22 mouse cellular contexts compared by ENCODE assay signal in genomic region chr13:108303841-108304240, GRCm38 (mm10). TPM values are rescaled to one million over a fixed set of nuclear protein-coding genes. Genes with fewer than 3 reads are reported as not detected.
DNase-seq lines count a peak whose midpoint lies in the region; ATAC-seq and TF ChIP-seq lines count a peak whose summit lies in the region.
"Had no signal": no experiment of that assay in that cellular context is flagged by ENCODE, and none has a peak within 500 bp of the region (broad histone marks: within the 10 kb centered on the region; RNA-seq: fewer than 3 reads in every experiment).

No protein-coding gene starts in this region.

- H3K79me2 ChIP-seq in C2C12 (ENCODE audit: control insufficient read depth, insufficient read depth) = no peaks in the 10 kb centered on the region

- no peak overlapping the region for H3ac ChIP-seq in C2C12 (ENCODE audit: control insufficient read depth, insufficient read length, low read depth)

- POLR2A ChIA-PET in Patski (lab: Charles Lee) = no interaction called here

- in situ Hi-C loops in Patski (cut with MboI; ENCODE audit: low pct_unique_long_range_greater_than_20kb) = no loop called here

- no peaks in the 10 kb centered on the region for H3K27me3 ChIP-seq in C2C12 (ENCODE audit: control insufficient read depth, insufficient read depth, insufficient read length)
- H3K27me3 ChIP-seq in Patski = no peaks in the 10 kb centered on the region
- H3K27me3 ChIP-seq: embryonic facial prominence, embryonic 13.5 days; forebrain, embryonic 12.5 days; hindbrain, embryonic 13.5 days had no signal

- ATAC-seq in Patski = peak; percentile 78
- peak; percentile 42 for ATAC-seq in megakaryocyte progenitor cell, adult 5-6 weeks (replicated peaks; ENCODE audit: poor library complexity)
- ATAC-seq: forebrain, embryonic 16.5 days; hindbrain, postnatal 0 days had no signal

- CTCF ChIA-PET in Patski (lab: Charles Lee) = interaction anchor here (0.5 to 1.1 kb wide), 2 partner anchors 12 to 224 kb away, joined by 3 to 5 read pairs; partner anchors contain the start of gene Depdc1b

- no peak overlapping the region for H3K4me3 ChIP-seq in C2C12 (ENCODE audit: insufficient read depth, poor library complexity, severe bottlenecking)
- H3K4me3 ChIP-seq: embryonic facial prominence, embryonic 13.5 days; forebrain, embryonic 12.5 days; gastrocnemius, adult 2 months; heart, embryonic 10.5 days; hindbrain, embryonic 13.5 days had no signal

- TF ChIP-seq CTCF in C2C12 (IDR thresholded peaks at IDR 0.05; ENCODE audit: control insufficient read depth, insufficient read depth, insufficient read length) (no peak), Patski (IDR thresholded peaks at IDR 0.05) (no peak)

- no peaks in the 10 kb centered on the region for H3K79me3 ChIP-seq in C2C12 (ENCODE audit: low read depth)

- DNase-seq in 3T3-L1 (ENCODE audit: low read depth, low spot score) (peak; percentile 25), Patski (ENCODE audit: low read depth, low spot score) (no peak)
- no peak for DNase-seq in kidney, adult 8-10 months
- DNase-seq in gastrocnemius, postnatal 4 days (ENCODE audit: low spot score in 2 of 2) = no peak
- DNase-seq in cerebellum, postnatal 36 days = no peak
- DNase-seq: adrenal gland, postnatal 36 days; B cell, adult 2 months; cerebellum, adult 2 months; cerebellum, postnatal 10 days; gastrocnemius, adult 2 months; gastrocnemius, postnatal 25 days; heart, adult 18-20 months; heart, postnatal 10 days; kidney, adult 2 months had no signal

- H3K36me3 ChIP-seq in C2C12 (ENCODE audit: control insufficient read depth, insufficient read depth) = no peaks in the 10 kb centered on the region
- H3K36me3 ChIP-seq: embryonic facial prominence, embryonic 13.5 days; forebrain, embryonic 12.5 days; heart, embryonic 10.5 days; hindbrain, embryonic 13.5 days had no signal

TF ChIP-seq in C2C12, 6 proteins besides CTCF, POLR2A, EP300 and RAD21:
- TF ChIP-seq USF1 (IDR thresholded peaks at IDR 0.05; ENCODE audit: low read depth) (peak; percentile 72), CEBPB (IDR thresholded peaks at IDR 0.05; ENCODE audit: low read depth) (peak; percentile 51), FOSL1 (IDR thresholded peaks at IDR 0.05; ENCODE audit: insufficient read depth, low read length, poor library complexity, severe bottlenecking) (peak; percentile 71), MYOG (IDR thresholded peaks at IDR 0.05; ENCODE audit: control insufficient read depth, extremely low read depth, insufficient read length) (no peak), MYOD1 (IDR thresholded peaks at IDR 0.05; ENCODE audit: control insufficient read depth, insufficient read length, low read depth) (no peak), MAX (IDR thresholded peaks at IDR 0.05) (peak; percentile 60)

RNA-seq across cellular contexts. Expression of gene Depdc1b, which starts 12.3 kb away (rescaled TPM):
- polyA plus RNA-seq in C2C12 (2012; fragmentation: generic; extraction: Trizol) = 7.8 TPM
- 12.2 TPM for polyA plus RNA-seq in Patski (2021)
- total RNA-seq in megakaryocyte progenitor cell, adult 5-6 weeks (2015) = 26.4 and 31.0 TPM in 2 replicates
- total RNA-seq in megakaryocyte progenitor cell, adult 5-6 weeks (2017) = 22.0 and 28.8 TPM in 2 replicates
- 1 to 10 TPM; 3.6 to 4.2 TPM for total RNA-seq in gastrocnemius, postnatal 4 days (2021)
- total RNA-seq: gastrocnemius, adult 2 months had no signal

Comparison
In these comparisons a context has a peak if more than half of its experiments do, and no peak if none do; other contexts are left out.
1. RNA of gene Depdc1b, which starts 12.3 kb away (total RNA-seq): 22.0 to 31.0 TPM in megakaryocyte progenitor cell, adult 5-6 weeks; 3.6 to 4.2 TPM in gastrocnemius, postnatal 4 days; every median in the first group is over 4 times any median in the second.